Mouse (Mus musculus) heart, postnatal 10 days (tissue): ENCODE results near the gene Tctex1d1. TPM values are rescaled to one million over a fixed set of nuclear protein-coding genes. Genes with fewer than 3 reads are reported as not detected.

ENCODE experiments used
- DNase-seq, 2 experiments: peaks; one replicate each; pipeline ENCODE4 v3.0.0; 2021
- intact Hi-C: fragments of 180-260 bp; cut with DNase I; formaldehyde crosslinking; loops from one replicate; pipeline ENCODE4 v1.15.1; 2025
- total RNA-seq, 2 experiments: library from RNA; stranded (reverse); gene quantifications; 2 replicates each; pipeline ENCODE4 v1.2.3; 2021

Gene Tctex1d1
- under 1 TPM in 1 of 2 experiments, not detected in 1; 0.41 TPM for total RNA-seq

- intact Hi-C loops, result loop anchor here (10.0 kb wide), 1 partner anchor 264 kb away; no protein-coding TSS in a partner anchor
- DNase-seq, result peak in 1 of 2 experiments; percentile 10
These were observed at the start of gene Tctex1d1 for GRCm38 (mm10) chr4:102978440-102978839. Gene Tctex1d1 (plus strand): TSS chr4:102978606.

GRCm38 (mm10) chr4:102929491-102929890 lies 48.9 kb upstream of the Tctex1d1 start:
- intact Hi-C loops, result no loop called here

GRCm38 (mm10) chr4:102930679-102931078 lies 47.7 kb upstream of the Tctex1d1 start:
- no peak for DNase-seq
- intact Hi-C loops, result no loop called here

More at GRCm38 (mm10) chr4:102929491-102929890, 48.9 kb upstream of the Tctex1d1 start:
- no peak for DNase-seq

GRCm38 (mm10) chr4:102940266-102940665 lies 38.1 kb upstream of the Tctex1d1 start:
- intact Hi-C loops, result no loop called here
- no peak for DNase-seq

GRCm38 (mm10) chr4:102940738-102941137 lies 37.7 kb upstream of the Tctex1d1 start:
- intact Hi-C loops, result no loop called here
- no peak for DNase-seq

GRCm38 (mm10) chr4:102944325-102944724 lies 34.1 kb upstream of the Tctex1d1 start:
- no peak for DNase-seq
- intact Hi-C loops, result no loop called here

- intact Hi-C loops, result no loop called here
- no peak for DNase-seq
These were observed 25.9 kb upstream of the Tctex1d1 start for GRCm38 (mm10) chr4:102952476-102952875.

- DNase-seq, result no peak
- intact Hi-C loops, result no loop called here
These were observed 23.0 kb upstream of the Tctex1d1 start for GRCm38 (mm10) chr4:102955294-102955956.

- no peak for DNase-seq
- intact Hi-C loops, result no loop called here
These were observed 19.0 kb upstream of the Tctex1d1 start for GRCm38 (mm10) chr4:102959409-102959808.

- intact Hi-C loops, result no loop called here
These were observed 14.2 kb upstream of the Tctex1d1 start for GRCm38 (mm10) chr4:102964174-102964573.

GRCm38 (mm10) chr4:102967811-102968210 lies 10.6 kb upstream of the Tctex1d1 start:
- intact Hi-C loops, result no loop called here
- no peak for DNase-seq

More at GRCm38 (mm10) chr4:102964174-102964573, 14.2 kb upstream of the Tctex1d1 start:
- DNase-seq, result no peak

- DNase-seq, result no peak
- intact Hi-C loops, result no loop called here
These were observed 8.8 kb upstream of the Tctex1d1 start for GRCm38 (mm10) chr4:102969599-102969998.

- no peak for DNase-seq
- intact Hi-C loops, result loop anchor here (10.0 kb wide), 1 partner anchor 256 kb away; no protein-coding TSS in a partner anchor
These were observed 7.2 kb upstream of the Tctex1d1 start for GRCm38 (mm10) chr4:102971159-102971558.

GRCm38 (mm10) chr4:102972071-102972470 lies 6.3 kb upstream of the Tctex1d1 start:
- no peak for DNase-seq
- intact Hi-C loops, result loop anchor here (10.0 kb wide), 1 partner anchor 257 kb away; no protein-coding TSS in a partner anchor

- DNase-seq, result no peak
- intact Hi-C loops, result loop anchor here (10.0 kb wide), 1 partner anchor 259 kb away; no protein-coding TSS in a partner anchor
These were observed 4.2 kb upstream of the Tctex1d1 start for GRCm38 (mm10) chr4:102974172-102974571.

- intact Hi-C loops, result loop anchor here (10.0 kb wide), 1 partner anchor 262 kb away; no protein-coding TSS in a partner anchor
- no peak for DNase-seq
These were observed 1.8 kb upstream of the Tctex1d1 start for GRCm38 (mm10) chr4:102976290-102977275.

- intact Hi-C loops, result loop anchor here (10.0 kb wide), 1 partner anchor 263 kb away; no protein-coding TSS in a partner anchor
- no peak for DNase-seq
These were observed 556 bp upstream of the Tctex1d1 start for GRCm38 (mm10) chr4:102977778-102978321.

- no peak for DNase-seq
- intact Hi-C loops, result loop anchor here (10.0 kb wide), 1 partner anchor 265 kb away; no protein-coding TSS in a partner anchor
These were observed 979 bp downstream of the Tctex1d1 start for GRCm38 (mm10) chr4:102979385-102979784.

- intact Hi-C loops, result no loop called here
- DNase-seq, result no peak
These were observed 3.3 kb downstream of the Tctex1d1 start for GRCm38 (mm10) chr4:102981709-102982108.

- intact Hi-C loops, result loop anchor here (5.0 kb wide), 1 partner anchor 361 kb away; no protein-coding TSS in a partner anchor
- no peak for DNase-seq
These were observed 7.8 kb downstream of the Tctex1d1 start for GRCm38 (mm10) chr4:102986173-102986572.
